In genomic region chr7:28788307-28789195, GRCm38 (mm10) we compare ENCODE assay signal across 10 mouse cellular contexts. TPM values are rescaled to one million over a fixed set of nuclear protein-coding genes. Genes with fewer than 3 reads are reported as not detected.
DNase-seq lines count a peak whose midpoint lies in the region; ATAC-seq and TF ChIP-seq lines count a peak whose summit lies in the region.
"Had no signal": no experiment of that assay in that cellular context is flagged by ENCODE, and none has a peak within 500 bp of the region (broad histone marks: within the 10 kb centered on the region; RNA-seq: fewer than 3 reads in every experiment).

TSS of gene Rinl (plus strand) at chr7:28788969.

- H3K9me3 ChIP-seq in MEL (replicated peaks; ENCODE audit: insufficient read depth, low read length): no peaks in the 10 kb centered on the region
- H3K9me3 ChIP-seq in limb, embryonic 12.5 days: no peaks in the 10 kb centered on the region

- no peaks in the 10 kb centered on the region for H3K79me2 ChIP-seq in MEL (ENCODE audit: control insufficient read depth, insufficient read depth, low read length, poor library complexity)

- no peak for ATAC-seq in limb, embryonic 12.5 days (ENCODE audit: insufficient number of reproducible peaks, insufficient read depth, low FRiP score, low TSS enrichment, low read depth)

- no peak for TF ChIP-seq POLR2A in MEL (IDR thresholded peaks at IDR 0.05; ENCODE audit: control insufficient read depth in 1 of 2, insufficient read depth in 1 of 2, low read depth in 1 of 2, low read length in 2 of 2, poor library complexity in 1 of 2)
- TF ChIP-seq POLR2A in small intestine, adult 2 months (IDR thresholded peaks at IDR 0.05; ENCODE audit: low read depth, low read length): no peak

- H3K4me2 ChIP-seq in limb, embryonic 12.5 days: no peak within 1 kb of the TSS

- no peak within 1 kb of the TSS for H3K27ac ChIP-seq in MEL (ENCODE audit: control insufficient read depth, low read depth, low read length)
- H3K27ac ChIP-seq in limb, embryonic 12.5 days: peak within 1 kb of the TSS; percentile 47
- H3K27ac ChIP-seq in small intestine, adult 2 months (ENCODE audit: insufficient read depth, low read depth, low read length): peak within 1 kb of the TSS; percentile 56
- H3K27ac ChIP-seq: liver, embryonic 14.5 days had no signal

- no peak within 1 kb of the TSS for H3K9ac ChIP-seq in MEL (ENCODE audit: control insufficient read depth, low read depth, low read length, poor library complexity, severe bottlenecking)
- no peak within 1 kb of the TSS for H3K9ac ChIP-seq in limb, embryonic 12.5 days (replicated peaks)
- H3K9ac ChIP-seq: liver, embryonic 14.5 days had no signal

- TF ChIP-seq CTCF in MEL (IDR thresholded peaks at IDR 0.05 in 2 of 3, conservative IDR thresholded peaks at IDR 0.05 in 1 of 3; ENCODE audit: control insufficient read depth in 1 of 3, insufficient read depth in 1 of 3, low read depth in 2 of 3, low read length in 3 of 3, poor library complexity in 1 of 3, severe bottlenecking in 1 of 3): no peak
- no peak for TF ChIP-seq CTCF in small intestine, adult 2 months (IDR thresholded peaks at IDR 0.05; ENCODE audit: extremely low read depth, insufficient read length, insufficient replicate concordance, low read depth, low read length)

- no peaks in the 10 kb centered on the region for H3K27me3 ChIP-seq in MEL (ENCODE audit: control insufficient read depth in 1 of 2, insufficient read depth in 2 of 2, low read length in 2 of 2)
- H3K27me3 ChIP-seq in limb, embryonic 12.5 days: no peaks in the 10 kb centered on the region
- H3K27me3 ChIP-seq in small intestine, adult 2 months (ENCODE audit: control insufficient read depth, insufficient read depth, low read length): no peaks in the 10 kb centered on the region

- H3K4me1 ChIP-seq in MEL (ENCODE audit: control insufficient read depth in 1 of 2, insufficient read depth in 2 of 2, low read length in 2 of 2): no peaks in the 10 kb centered on the region
- H3K4me1 ChIP-seq in limb, embryonic 12.5 days (replicated peaks): peaks cover 30% of the 10 kb centered on the region
- peaks cover 5% of the 10 kb centered on the region for H3K4me1 ChIP-seq in small intestine, adult 2 months (ENCODE audit: control insufficient read depth, insufficient read depth, insufficient read length, low read length)

- no peak within 1 kb of the TSS for H3K4me3 ChIP-seq in MEL (ENCODE audit: control insufficient read depth in 1 of 2, insufficient read depth in 1 of 2, low read depth in 2 of 2, low read length in 2 of 2)
- H3K4me3 ChIP-seq in limb, embryonic 12.5 days (replicated peaks): no peak within 1 kb of the TSS
- peak within 1 kb of the TSS; percentile 51 for H3K4me3 ChIP-seq in small intestine, adult 2 months (ENCODE audit: low read depth, low read length)

- DNase-seq in B cell, adult 2 months: peak; percentile 91 to 93
- DNase-seq in MEL (ENCODE audit: low read depth, low spot score): no peak
- no peak for DNase-seq in cerebellum, postnatal 4 days (ENCODE audit: low spot score in 2 of 2)
- DNase-seq in urinary bladder, adult 2 months (ENCODE audit: low spot score): no peak
- DNase-seq in heart, adult 8-10 months (ENCODE audit: low spot score): no peak
- no peak for DNase-seq in adrenal gland, adult 18-20 months (ENCODE audit: low spot score in 2 of 2)
- DNase-seq: right cerebral cortex, adult 18-20 months had no signal

- TF ChIP-seq EP300 in MEL (IDR thresholded peaks at IDR 0.05; ENCODE audit: low read depth in 1 of 2, low read length in 2 of 2): no peak

- no peaks in the 10 kb centered on the region for H3K36me3 ChIP-seq in MEL (ENCODE audit: control insufficient read depth in 1 of 2, insufficient read depth in 2 of 2, low read length in 2 of 2)
- H3K36me3 ChIP-seq in limb, embryonic 12.5 days: peaks cover 47% of the 10 kb centered on the region
- peaks cover 7% of the 10 kb centered on the region; the same call in 1 of the 2 replicates for H3K36me3 ChIP-seq in small intestine, adult 2 months (ENCODE audit: control insufficient read depth, insufficient read depth, low read length)

- 55% methylated on average over 5 of the region's 5 CpGs for WGBS in limb, embryonic 12.5 days
- 49% methylated on average over 5 of the region's 5 CpGs for WGBS in small intestine, adult 2 months

- no peak for TF ChIP-seq RAD21 in MEL (IDR thresholded peaks at IDR 0.05; ENCODE audit: low read depth, low read length)

TF ChIP-seq in MEL, 35 proteins besides CTCF, POLR2A, EP300 and RAD21:
- TF ChIP-seq NRF1 (IDR thresholded peaks at IDR 0.05; ENCODE audit: insufficient read depth, low read depth, low read length, poor library complexity, severe bottlenecking) (no peak), ELF1 (IDR thresholded peaks at IDR 0.05; ENCODE audit: low read depth, low read length) (no peak), USF2 (IDR thresholded peaks at IDR 0.05; ENCODE audit: borderline replicate concordance in 1 of 2, insufficient read depth in 1 of 2, low read depth in 1 of 2, low read length in 2 of 2) (no peak), KAT2A (conservative IDR thresholded peaks at IDR 0.05; ENCODE audit: low read depth, low read length) (no peak), POLR2AphosphoS2 (IDR thresholded peaks at IDR 0.05; ENCODE audit: low read length) (no peak), POLR2AphosphoS5 (IDR thresholded peaks at IDR 0.05; ENCODE audit: borderline replicate concordance, low read depth, low read length) (no peak), MAFK (IDR thresholded peaks at IDR 0.05; ENCODE audit: borderline replicate concordance, low read depth, low read length) (no peak), MXI1 (IDR thresholded peaks at IDR 0.05; ENCODE audit: low read depth, low read length) (no peak), MYB (IDR thresholded peaks at IDR 0.05; ENCODE audit: low read depth, low read length) (no peak), ZMIZ1 (IDR thresholded peaks at IDR 0.05; ENCODE audit: low read depth, low read length) (no peak), SIN3A (IDR thresholded peaks at IDR 0.05; ENCODE audit: low read length) (no peak), TBP (IDR thresholded peaks at IDR 0.05; ENCODE audit: low read depth, low read length) (no peak)

RNA-seq across cellular contexts. Expression of gene Rinl, which starts in this region (rescaled TPM):
- 32.9 and 39.9 TPM in 2 replicates for total RNA-seq in MEL (2012; rRNA removed)
- 10 to 100 TPM in 1 of 2 experiments, not detected in 1; 63.9 TPM for polyA plus RNA-seq in MEL (2012; ENCODE audit: insufficient read depth in 1 of 2, insufficient read length in 2 of 2, low read depth in 1 of 2, low replicate concordance in 2 of 2, missing spikeins in 1 of 2)
- polyA plus RNA-seq in limb, embryonic 12.5 days (2016; fragmentation: Nextera tagmentation; extraction: Ambion mirVana): 2.3 and 3.1 TPM in 2 replicates
- 4.4 and 7.1 TPM in 2 replicates for polyA plus RNA-seq in small intestine, adult 2 months (2012; rRNA removed)
- polyA plus RNA-seq in urinary bladder, adult 2 months (2012; rRNA removed): 2.6 and 4.1 TPM in 2 replicates
- total RNA-seq in heart, adult 8-10 months (2022): 1 to 10 TPM; 1.4 to 3.0 (median 1.6) TPM
- total RNA-seq in adrenal gland, adult 18-20 months (2021): 1 to 10 TPM; 2.6 to 3.2 TPM

Comparison
In these comparisons a context has a peak if more than half of its experiments do, and no peak if none do; other contexts are left out.
1. DNase-seq: peak in B cell, adult 2 months (2 of 2); none in MEL (single experiment), cerebellum, postnatal 4 days (0 of 2), urinary bladder, adult 2 months (single experiment), heart, adult 8-10 months (single experiment) and adrenal gland, adult 18-20 months (0 of 2).